Mouse (Mus musculus): ENCODE results near the gene Leo1. TPM values are rescaled to one million over a fixed set of nuclear protein-coding genes. Genes with fewer than 3 reads are reported as not detected.
A peak's percentile ranks its signal among the peaks of the same experiment; 100 is the strongest.

Gene Leo1
- polyA plus RNA-seq (2015; fragmentation: Nextera tagmentation; extraction: Ambion mirVana): 43.6 and 48.2 TPM in 2 replicates

DNA sequence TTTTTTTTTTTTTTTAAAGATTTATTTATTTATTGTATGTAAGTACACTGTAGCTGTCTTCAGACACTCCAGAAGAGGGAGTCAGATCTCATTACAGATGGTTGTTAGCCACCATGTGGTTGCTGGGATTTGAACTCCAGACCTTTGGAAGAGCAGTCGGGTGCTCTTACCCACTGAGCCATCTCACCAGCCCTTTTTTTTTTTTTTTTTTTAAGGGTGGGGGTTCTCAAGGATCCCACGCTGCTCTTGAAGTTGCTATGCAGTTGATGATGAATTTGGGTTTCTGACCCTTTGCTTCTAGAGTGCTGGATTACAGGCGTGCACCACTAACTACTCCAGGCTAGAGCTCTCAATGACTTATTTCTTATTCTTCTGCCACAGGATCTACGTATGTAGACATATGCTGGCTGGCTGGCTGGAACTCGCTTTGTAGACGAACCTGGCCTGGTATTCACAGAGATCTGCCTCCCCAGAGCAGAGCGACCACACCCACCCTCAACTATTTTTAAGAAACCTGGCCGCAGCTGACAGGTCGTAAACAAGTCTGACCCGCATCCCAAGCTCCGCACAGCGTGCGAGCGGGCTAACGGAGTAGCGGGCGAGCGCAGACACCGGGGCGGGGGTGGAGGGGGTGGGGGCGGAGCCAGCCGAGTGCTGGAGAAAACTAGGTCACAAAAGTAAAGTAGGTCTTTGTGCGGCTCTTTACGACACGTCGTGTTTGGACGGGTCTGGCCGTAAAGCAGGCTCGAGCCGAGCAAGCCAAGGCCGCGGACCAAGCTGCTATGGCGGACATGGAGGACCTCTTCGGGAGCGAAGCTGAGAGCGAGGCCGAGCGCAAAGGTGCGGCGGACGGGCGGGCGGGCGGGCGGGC, at the start of gene Leo1:
TSS of gene Leo1 (plus strand) at position 729 of the 871 bp plus-strand sequence.
- H3K27ac ChIP-seq (ENCODE audit: low read length): peak within 1 kb of the TSS; percentile 88
- H3K4me3 ChIP-seq (ENCODE audit: low read depth, low read length): peak within 1 kb of the TSS; percentile 64
- H3K4me1 ChIP-seq (ENCODE audit: control insufficient read depth, insufficient read depth, low read length): peaks cover 13% of the 10 kb centered on the region
- peak within 1 kb of the TSS; percentile 77 for H3K9ac ChIP-seq (ENCODE audit: low read depth, low read length)
- H3K36me3 ChIP-seq (ENCODE audit: control insufficient read depth, insufficient read depth, low read length): peaks cover 8% of the 10 kb centered on the region
- under 1% methylated on average over 45 of the region's 45 CpGs for WGBS
- no peaks in the 10 kb centered on the region for H3K27me3 ChIP-seq (ENCODE audit: control insufficient read depth, insufficient read depth, low read depth, low read length)
- peak within 1 kb of the TSS; percentile 83 for H3K4me2 ChIP-seq (ENCODE audit: low read length)
- peak; percentile 95 for ATAC-seq
- no peaks in the 10 kb centered on the region for H3K9me3 ChIP-seq (replicated peaks; ENCODE audit: control insufficient read depth, low read length, poor library complexity, severe bottlenecking)

DNA sequence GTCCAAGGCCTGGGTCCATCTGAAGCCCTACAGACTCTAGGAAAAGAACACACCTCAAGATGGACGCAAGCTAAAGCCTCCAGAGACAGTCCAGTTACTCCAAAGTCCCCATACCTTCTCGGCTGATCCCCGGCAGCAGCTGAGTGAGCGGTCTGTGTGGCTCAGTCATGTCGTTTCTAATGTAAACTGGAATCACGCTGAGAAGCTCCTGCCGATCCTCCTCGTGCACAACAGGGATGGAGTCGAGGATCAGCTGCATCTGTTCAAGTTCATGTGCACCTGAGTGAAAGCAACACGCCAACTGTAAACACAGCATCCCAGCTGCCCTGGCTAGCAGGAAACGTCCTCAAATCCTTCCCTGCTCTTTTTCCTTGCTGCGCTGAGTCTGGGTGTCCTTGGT, 48.1 kb upstream of the Leo1 start:
- Histone ChIP-seq H3K4me1 (ENCODE audit: control insufficient read depth, insufficient read depth, low read length) (no peaks in the 10 kb centered on the region), H3K4me3 (ENCODE audit: low read depth, low read length) (no peak overlapping the region), H3K27ac (ENCODE audit: low read length) (no peak overlapping the region), H3K9ac (ENCODE audit: low read depth, low read length) (no peak overlapping the region), H3K27me3 (ENCODE audit: control insufficient read depth, insufficient read depth, low read depth, low read length) (no peaks in the 10 kb centered on the region), H3K36me3 (ENCODE audit: control insufficient read depth, insufficient read depth, low read length) (peaks cover 32% of the 10 kb centered on the region), H3K4me2 (ENCODE audit: low read length) (no peak overlapping the region), H3K9me3 (replicated peaks; ENCODE audit: control insufficient read depth, low read length, poor library complexity, severe bottlenecking) (no peaks in the 10 kb centered on the region)
- 75% methylated on average over 12 of the region's 12 CpGs for WGBS
- ATAC-seq: no peak

DNA sequence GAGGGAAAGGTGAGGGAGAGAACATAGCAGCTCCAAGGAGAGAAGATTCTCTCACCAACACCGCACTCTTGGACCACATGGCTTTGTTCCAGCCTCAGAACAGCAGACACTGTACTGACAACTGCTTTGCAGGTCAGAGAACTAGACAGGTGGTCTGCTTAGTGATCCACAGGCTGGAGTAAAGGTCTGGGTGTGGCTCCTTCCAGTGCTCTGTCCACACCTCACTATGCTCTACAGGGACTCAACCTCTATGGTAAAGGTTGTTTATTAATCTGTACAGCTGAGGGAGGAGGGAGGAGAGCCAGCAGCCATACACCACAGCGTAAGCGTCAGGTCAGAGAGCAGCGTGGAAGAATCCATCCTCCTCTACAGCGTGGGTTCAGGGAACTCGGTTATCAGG, 45.4 kb upstream of the Leo1 start:
- H3K4me2 ChIP-seq (ENCODE audit: low read length): no peak overlapping the region
- H3K27me3 ChIP-seq (ENCODE audit: control insufficient read depth, insufficient read depth, low read depth, low read length): no peaks in the 10 kb centered on the region
- no peak for ATAC-seq
- no peaks in the 10 kb centered on the region for H3K9me3 ChIP-seq (replicated peaks; ENCODE audit: control insufficient read depth, low read length, poor library complexity, severe bottlenecking)
- H3K27ac ChIP-seq (ENCODE audit: low read length): no peak overlapping the region
- no peak overlapping the region for H3K4me3 ChIP-seq (ENCODE audit: low read depth, low read length)
- no peaks in the 10 kb centered on the region for H3K4me1 ChIP-seq (ENCODE audit: control insufficient read depth, insufficient read depth, low read length)
- 97% methylated on average over 6 of the region's 6 CpGs for WGBS
- no peak overlapping the region for H3K9ac ChIP-seq (ENCODE audit: low read depth, low read length)
- H3K36me3 ChIP-seq (ENCODE audit: control insufficient read depth, insufficient read depth, low read length): peaks cover 21% of the 10 kb centered on the region

DNA sequence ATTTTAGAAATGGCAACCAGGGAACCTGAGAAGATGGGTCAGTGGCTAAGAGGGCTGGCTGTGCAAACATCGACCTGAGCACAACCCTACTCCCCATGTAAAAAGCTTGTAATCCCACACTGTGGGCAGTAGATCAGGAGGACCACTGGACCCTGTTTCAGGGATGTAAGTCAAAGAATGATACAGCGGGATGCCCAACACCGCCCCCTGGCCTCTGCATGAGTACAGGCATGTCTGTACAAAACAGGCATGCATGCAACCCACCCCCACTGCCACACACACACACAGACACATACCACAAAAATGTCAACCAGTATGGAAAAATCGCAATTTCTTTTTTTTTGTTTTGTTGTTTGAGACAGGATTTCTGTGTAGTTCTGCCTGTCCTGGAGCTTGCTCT, 42.3 kb upstream of the Leo1 start:
- ATAC-seq: no peak
- no peak overlapping the region for H3K27ac ChIP-seq (ENCODE audit: low read length)
- WGBS: 98% methylated on average over 4 of the region's 4 CpGs
- peaks cover 12% of the 10 kb centered on the region for H3K4me1 ChIP-seq (ENCODE audit: control insufficient read depth, insufficient read depth, low read length)
- no peaks in the 10 kb centered on the region for H3K9me3 ChIP-seq (replicated peaks; ENCODE audit: control insufficient read depth, low read length, poor library complexity, severe bottlenecking)
- H3K36me3 ChIP-seq (ENCODE audit: control insufficient read depth, insufficient read depth, low read length): peaks cover 13% of the 10 kb centered on the region
- H3K4me3 ChIP-seq (ENCODE audit: low read depth, low read length): no peak overlapping the region
- no peaks in the 10 kb centered on the region for H3K27me3 ChIP-seq (ENCODE audit: control insufficient read depth, insufficient read depth, low read depth, low read length)
- H3K4me2 ChIP-seq (ENCODE audit: low read length): no peak overlapping the region
- H3K9ac ChIP-seq (ENCODE audit: low read depth, low read length): no peak overlapping the region

DNA sequence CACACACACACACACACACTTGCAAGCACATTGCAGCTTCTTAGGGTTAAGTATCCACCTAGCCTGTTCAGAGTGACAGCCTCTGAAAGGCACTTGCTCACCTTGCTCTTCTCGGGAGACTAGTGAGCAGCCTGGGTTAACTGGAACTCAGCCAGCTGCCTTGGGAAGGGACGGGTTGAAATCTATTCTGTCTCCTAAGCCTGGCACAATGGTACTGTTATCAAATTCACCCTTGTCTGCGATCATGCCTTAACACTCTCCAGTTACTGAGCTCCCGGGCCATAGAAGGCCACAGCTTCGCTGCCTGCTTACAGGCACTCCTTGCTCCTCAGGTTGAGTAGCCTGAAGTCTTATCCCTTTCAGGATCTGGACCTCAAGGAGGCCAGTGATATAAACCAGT, 40.7 kb upstream of the Leo1 start:
- H3K9ac ChIP-seq (ENCODE audit: low read depth, low read length): no peak overlapping the region
- no peak overlapping the region for H3K27ac ChIP-seq (ENCODE audit: low read length)
- no peak overlapping the region for H3K4me3 ChIP-seq (ENCODE audit: low read depth, low read length)
- no peaks in the 10 kb centered on the region for H3K27me3 ChIP-seq (ENCODE audit: control insufficient read depth, insufficient read depth, low read depth, low read length)
- no peaks in the 10 kb centered on the region for H3K9me3 ChIP-seq (replicated peaks; ENCODE audit: control insufficient read depth, low read length, poor library complexity, severe bottlenecking)
- WGBS: 59% methylated on average over 5 of the region's 5 CpGs
- no peak for ATAC-seq
- peaks cover 12% of the 10 kb centered on the region for H3K4me1 ChIP-seq (ENCODE audit: control insufficient read depth, insufficient read depth, low read length)
- peaks cover 6% of the 10 kb centered on the region for H3K36me3 ChIP-seq (ENCODE audit: control insufficient read depth, insufficient read depth, low read length)
- no peak overlapping the region for H3K4me2 ChIP-seq (ENCODE audit: low read length)

DNA sequence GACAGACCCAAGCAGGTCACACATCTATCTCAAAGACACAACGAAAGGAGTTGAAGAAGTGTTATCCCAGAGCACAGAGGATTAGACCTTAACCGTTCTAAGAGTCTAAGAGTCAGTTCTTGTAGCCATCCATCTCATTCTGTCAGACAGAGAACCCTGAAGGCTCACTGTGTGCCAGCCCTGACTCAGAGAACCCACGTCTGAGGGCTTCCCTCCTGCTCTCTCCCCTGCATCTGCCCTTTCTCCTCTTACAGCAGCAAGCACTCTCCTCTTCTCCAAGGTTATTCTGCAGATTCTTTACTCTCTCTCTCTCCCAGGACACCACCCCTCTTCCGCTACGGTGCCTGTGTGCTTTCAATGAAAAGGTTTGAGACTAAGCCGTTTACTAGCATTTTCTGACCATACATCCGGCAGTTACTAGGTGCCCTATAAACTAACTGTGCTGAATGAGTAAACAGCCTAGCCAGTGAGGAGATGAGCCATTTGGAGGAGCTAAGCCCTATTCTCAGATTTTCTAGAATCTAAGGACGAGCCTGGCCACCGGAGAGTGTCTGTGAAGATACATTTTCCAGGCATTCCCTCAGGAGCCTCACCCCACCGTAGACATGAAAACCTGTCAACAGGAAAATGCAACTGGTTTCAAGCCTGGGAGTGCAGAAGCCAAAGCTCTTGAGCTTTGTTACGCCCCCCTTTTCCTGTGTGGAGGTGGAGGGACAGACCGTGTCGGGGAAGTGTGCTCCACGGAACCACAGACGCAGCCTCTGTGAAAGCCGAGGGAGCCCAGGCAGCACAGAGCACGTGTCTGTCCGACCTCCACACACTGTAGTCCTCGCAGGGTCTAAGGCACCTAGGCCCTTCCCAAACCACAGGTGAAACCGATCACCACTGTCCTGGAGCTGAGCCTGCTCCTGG, 39.5 kb upstream of the Leo1 start:
- H3K9me3 ChIP-seq (replicated peaks; ENCODE audit: control insufficient read depth, low read length, poor library complexity, severe bottlenecking): no peaks in the 10 kb centered on the region
- H3K4me2 ChIP-seq (ENCODE audit: low read length): no peak overlapping the region
- H3K27ac ChIP-seq (ENCODE audit: low read length): no peak overlapping the region
- ATAC-seq: no peak
- no peak overlapping the region for H3K9ac ChIP-seq (ENCODE audit: low read depth, low read length)
- H3K4me1 ChIP-seq (ENCODE audit: control insufficient read depth, insufficient read depth, low read length): peaks cover 13% of the 10 kb centered on the region
- no peak overlapping the region for H3K4me3 ChIP-seq (ENCODE audit: low read depth, low read length)
- WGBS: 77% methylated on average over 20 of the region's 20 CpGs
- no peaks in the 10 kb centered on the region for H3K27me3 ChIP-seq (ENCODE audit: control insufficient read depth, insufficient read depth, low read depth, low read length)
- H3K36me3 ChIP-seq (ENCODE audit: control insufficient read depth, insufficient read depth, low read length): peaks cover 6% of the 10 kb centered on the region; the same call in 1 of the 2 replicates

DNA sequence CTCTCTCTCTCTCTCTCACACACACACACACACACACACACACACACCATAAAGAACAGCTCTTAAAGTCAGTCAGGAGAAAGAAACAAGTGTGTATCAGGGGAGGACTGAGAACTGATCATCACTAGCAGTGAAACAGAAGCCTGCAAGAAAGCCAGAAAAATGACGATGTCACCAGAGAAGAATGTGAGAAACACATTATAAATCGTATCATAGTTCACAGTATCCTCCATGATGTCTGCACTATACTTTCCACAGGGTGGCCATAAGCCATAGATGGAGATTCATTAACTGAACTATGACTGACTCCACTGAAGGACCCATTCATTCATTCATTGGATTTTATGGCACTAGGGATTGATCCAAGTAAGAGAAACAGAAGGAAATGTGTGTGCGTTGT, 37.8 kb upstream of the Leo1 start:
- Histone ChIP-seq H3K27me3 (ENCODE audit: control insufficient read depth, insufficient read depth, low read depth, low read length) (no peaks in the 10 kb centered on the region), H3K36me3 (ENCODE audit: control insufficient read depth, insufficient read depth, low read length) (no peaks in the 10 kb centered on the region), H3K9ac (ENCODE audit: low read depth, low read length) (no peak overlapping the region), H3K4me2 (ENCODE audit: low read length) (no peak overlapping the region), H3K4me1 (ENCODE audit: control insufficient read depth, insufficient read depth, low read length) (peaks cover 24% of the 10 kb centered on the region), H3K9me3 (replicated peaks; ENCODE audit: control insufficient read depth, low read length, poor library complexity, severe bottlenecking) (no peaks in the 10 kb centered on the region), H3K4me3 (ENCODE audit: low read depth, low read length) (no peak overlapping the region), H3K27ac (ENCODE audit: low read length) (no peak overlapping the region)
- 74% methylated on average over 3 of the region's 3 CpGs for WGBS
- ATAC-seq: no peak

DNA sequence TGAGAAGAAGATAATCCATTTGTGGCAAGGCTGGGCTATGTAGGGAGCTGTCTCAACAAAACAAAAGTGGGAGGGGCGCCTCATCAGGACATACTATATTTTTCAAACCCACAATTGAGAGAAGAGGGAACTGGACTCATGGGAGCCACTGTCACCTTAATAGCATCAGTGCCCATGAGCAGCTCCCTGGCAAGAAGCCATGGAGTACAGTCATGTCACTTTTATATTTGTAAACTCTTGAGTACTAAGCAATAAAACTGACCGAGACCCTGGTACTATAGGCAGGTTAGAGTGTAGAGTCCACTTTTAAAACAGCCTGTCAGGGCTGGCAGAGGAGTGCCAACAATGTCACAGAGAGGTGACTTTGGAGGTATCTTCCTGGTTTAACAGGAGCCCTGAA, 35.2 kb upstream of the Leo1 start:
- Histone ChIP-seq H3K9ac (ENCODE audit: low read depth, low read length) (no peak overlapping the region), H3K4me1 (ENCODE audit: control insufficient read depth, insufficient read depth, low read length) (peaks cover 31% of the 10 kb centered on the region), H3K4me2 (ENCODE audit: low read length) (no peak overlapping the region), H3K36me3 (ENCODE audit: control insufficient read depth, insufficient read depth, low read length) (no peaks in the 10 kb centered on the region), H3K9me3 (replicated peaks; ENCODE audit: control insufficient read depth, low read length, poor library complexity, severe bottlenecking) (no peaks in the 10 kb centered on the region), H3K27ac (ENCODE audit: low read length) (no peak overlapping the region), H3K27me3 (ENCODE audit: control insufficient read depth, insufficient read depth, low read depth, low read length) (no peaks in the 10 kb centered on the region), H3K4me3 (ENCODE audit: low read depth, low read length) (no peak overlapping the region)
- WGBS: 96% methylated on average over 2 of the region's 2 CpGs
- ATAC-seq: no peak

DNA sequence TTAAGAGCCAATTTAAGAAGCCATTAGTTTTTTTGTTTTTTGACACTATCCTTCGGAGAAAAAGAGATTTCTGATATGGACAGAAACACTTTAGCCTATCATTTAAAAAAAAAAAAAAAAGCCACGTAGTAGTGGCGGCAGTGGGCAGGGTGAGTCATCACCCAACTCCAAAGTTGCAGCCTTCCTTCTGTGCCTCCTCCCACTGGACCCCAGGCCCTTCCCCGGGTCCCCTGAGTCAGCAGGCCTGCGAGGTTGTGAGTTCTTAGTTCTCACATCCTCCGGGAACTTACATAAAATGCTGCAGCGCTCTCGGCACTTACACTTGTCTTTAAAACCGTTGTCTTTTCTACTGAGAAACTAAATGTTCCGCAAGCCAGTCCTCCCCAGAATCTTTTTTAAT, 33.5 kb upstream of the Leo1 start:
- no peaks in the 10 kb centered on the region for H3K9me3 ChIP-seq (replicated peaks; ENCODE audit: control insufficient read depth, low read length, poor library complexity, severe bottlenecking)
- H3K4me1 ChIP-seq (ENCODE audit: control insufficient read depth, insufficient read depth, low read length): peaks cover 24% of the 10 kb centered on the region
- H3K36me3 ChIP-seq (ENCODE audit: control insufficient read depth, insufficient read depth, low read length): no peaks in the 10 kb centered on the region
- peak overlapping the region; percentile 82 for H3K4me2 ChIP-seq (ENCODE audit: low read length)
- peak overlapping the region; percentile 65 for H3K4me3 ChIP-seq (ENCODE audit: low read depth, low read length)
- peak overlapping the region; percentile 3; the same call in 1 of the 2 replicates for H3K9ac ChIP-seq (ENCODE audit: low read depth, low read length)
- no peak overlapping the region for H3K27ac ChIP-seq (ENCODE audit: low read length)
- WGBS: 9% methylated on average over 10 of the region's 10 CpGs
- no peak for ATAC-seq
- H3K27me3 ChIP-seq (ENCODE audit: control insufficient read depth, insufficient read depth, low read depth, low read length): no peaks in the 10 kb centered on the region

Data from midbrain, embryonic 16.5 days (tissue).